Mouse (Mus musculus) adipocyte (in vitro differentiated cells): ENCODE measurements around the gene Slc22a16.

ENCODE experiments used
- DNase-seq: peaks from one replicate; pipeline ENCODE4 v3.0.0-alpha.2; 2016; ENCODE audit warnings: low spot score

The Slc22a16 gene

GRCm38 (mm10) chr10:40604706-40605394 lies 34.7 kb downstream of the Slc22a16 start:
- peak; percentile 39 for DNase-seq

- peak; percentile 25 for DNase-seq
These were observed 47.8 kb downstream of the Slc22a16 start for GRCm38 (mm10) chr10:40617973-40618372.

- DNase-seq = no peak
These were observed 49.6 kb downstream of the Slc22a16 start for GRCm38 (mm10) chr10:40619760-40620159.

- peak; percentile 54 for DNase-seq
These were observed 59.0 kb downstream of the Slc22a16 start for GRCm38 (mm10) chr10:40629140-40629539.

GRCm38 (mm10) chr10:40629656-40630311 lies 59.6 kb downstream of the Slc22a16 start, which contains the start of gene Ddo:
TSS of gene Ddo (plus strand) at chr10:40630011.
- peak; percentile 83 for DNase-seq

GRCm38 (mm10) chr10:40630457-40630856 lies 60.3 kb downstream of the Slc22a16 start:
- peak; percentile 45 for DNase-seq

- peak; percentile 79 for DNase-seq
These were observed 60.8 kb downstream of the Slc22a16 start for GRCm38 (mm10) chr10:40630961-40631360.

- DNase-seq = no peak
These were observed 62.0 kb downstream of the Slc22a16 start for GRCm38 (mm10) chr10:40632087-40632486.

GRCm38 (mm10) chr10:40637331-40637730 lies 67.2 kb downstream of the Slc22a16 start:
- DNase-seq = no peak

- no peak for DNase-seq
These were observed 68.1 kb downstream of the Slc22a16 start for GRCm38 (mm10) chr10:40638276-40638675.

- DNase-seq = peak; percentile 40
These were observed 69.0 kb downstream of the Slc22a16 start for GRCm38 (mm10) chr10:40638823-40639819.

GRCm38 (mm10) chr10:40640406-40640805 lies 70.3 kb downstream of the Slc22a16 start:
- no peak for DNase-seq

GRCm38 (mm10) chr10:40641901-40642300 lies 71.8 kb downstream of the Slc22a16 start:
- DNase-seq = no peak

- DNase-seq = no peak
These were observed 73.0 kb downstream of the Slc22a16 start for GRCm38 (mm10) chr10:40643126-40643525.

- DNase-seq = no peak
These were observed 74.3 kb downstream of the Slc22a16 start for GRCm38 (mm10) chr10:40644456-40644855.

GRCm38 (mm10) chr10:40645346-40645745 lies 75.2 kb downstream of the Slc22a16 start:
- no peak for DNase-seq

GRCm38 (mm10) chr10:40648776-40649175 lies 78.6 kb downstream of the Slc22a16 start:
- no peak for DNase-seq

- peak; percentile 74 for DNase-seq
These were observed 79.5 kb downstream of the Slc22a16 start for GRCm38 (mm10) chr10:40649634-40650033.

GRCm38 (mm10) chr10:40651676-40652075 lies 81.5 kb downstream of the Slc22a16 start:
- no peak for DNase-seq
